Mouse (Mus musculus) bone marrow, adult 2 months (tissue): ENCODE data around the gene Paqr3.

Source experiments
- CTCF ChIP-seq: fragments of 200-500 bp; IDR thresholded peaks from 2 replicates; pipeline ENCODE4 v1.5.1; 2011; ENCODE audit warnings: low read length, control low read depth; ENCODE audit not compliant: control insufficient read depth, insufficient read depth
- POLR2A ChIP-seq: fragments of 200-500 bp; IDR thresholded peaks from 2 replicates; pipeline ENCODE4 v1.6.1; 2011; ENCODE audit warnings: low read depth, mild to moderate bottlenecking, control low read depth, low read length, borderline replicate concordance; ENCODE audit not compliant: control insufficient read depth

GRCm38 (mm10) chr5:97090034-97090784, 21.2 kb downstream of the Paqr3 start:
- TF ChIP-seq POLR2A, result no peak
- no peak for TF ChIP-seq CTCF
